In genomic region chr5:68122883-68123282, GRCm38 (mm10) we compare ENCODE assay signal across 19 mouse cellular contexts.
"Had no signal": no experiment of that assay in that cellular context is flagged by ENCODE, and none has a peak within 500 bp of the region (broad histone marks: within the 10 kb centered on the region; RNA-seq: fewer than 3 reads in every experiment).

No protein-coding gene starts in this region.

- H3K9ac ChIP-seq: lung, embryonic 14.5 days; midbrain, embryonic 12.5 days; neural tube, embryonic 13.5 days; neural tube, embryonic 15.5 days had no signal

- H3K9me3 ChIP-seq: midbrain, embryonic 10.5 days; midbrain, embryonic 12.5 days; neural tube, embryonic 13.5 days; neural tube, embryonic 15.5 days had no signal

- H3K27ac ChIP-seq: midbrain, embryonic 10.5 days; midbrain, embryonic 12.5 days; neural tube, embryonic 13.5 days; neural tube, embryonic 15.5 days had no signal

- H3K27me3 ChIP-seq: midbrain, embryonic 12.5 days; neural tube, embryonic 13.5 days; neural tube, embryonic 15.5 days had no signal

- ATAC-seq: midbrain, embryonic 16.5 days had no signal

- H3K4me2 ChIP-seq: lung, embryonic 14.5 days; midbrain, embryonic 12.5 days; neural tube, embryonic 13.5 days; neural tube, embryonic 15.5 days had no signal

- DNase-seq: lung, adult 18-20 months; lung, embryonic 14.5 days; lung, postnatal 10 days; lung, postnatal 4 days; midbrain, embryonic 14.5 days; retina, postnatal 1 day; right cerebral cortex, adult 18-20 months; right cerebral cortex, postnatal 25 days; right cerebral cortex, postnatal 4 days; spleen, adult 18-20 months; thymus, adult 18-20 months; thymus, postnatal 14 days; thymus, postnatal 36 days had no signal

- H3K4me3 ChIP-seq: midbrain, embryonic 10.5 days; midbrain, embryonic 12.5 days; myocyte; neural tube, embryonic 13.5 days; neural tube, embryonic 15.5 days had no signal

- H3K36me3 ChIP-seq: midbrain, embryonic 10.5 days; midbrain, embryonic 12.5 days; neural tube, embryonic 13.5 days; neural tube, embryonic 15.5 days had no signal

- H3K4me1 ChIP-seq: midbrain, embryonic 10.5 days; midbrain, embryonic 12.5 days; neural tube, embryonic 13.5 days; neural tube, embryonic 15.5 days had no signal
